Mouse (Mus musculus): Measurements from ENCODE around the gene Syn3.

GRCm38 (mm10) chr10:86352521-86352920 lies 146.2 kb downstream of the Syn3 start:
- no peak for TF ChIP-seq CTCF (IDR thresholded peaks at IDR 0.05; ENCODE audit: extremely low read depth, insufficient read depth, low read length)
- TF ChIP-seq POLR2A (IDR thresholded peaks at IDR 0.05; ENCODE audit: extremely low read depth, insufficient read depth, low read length), result no peak

Data from cortical plate, adult 2 months (tissue).